Mouse (Mus musculus): ENCODE data around the gene Sema5b.

Gene Sema5b

DNA sequence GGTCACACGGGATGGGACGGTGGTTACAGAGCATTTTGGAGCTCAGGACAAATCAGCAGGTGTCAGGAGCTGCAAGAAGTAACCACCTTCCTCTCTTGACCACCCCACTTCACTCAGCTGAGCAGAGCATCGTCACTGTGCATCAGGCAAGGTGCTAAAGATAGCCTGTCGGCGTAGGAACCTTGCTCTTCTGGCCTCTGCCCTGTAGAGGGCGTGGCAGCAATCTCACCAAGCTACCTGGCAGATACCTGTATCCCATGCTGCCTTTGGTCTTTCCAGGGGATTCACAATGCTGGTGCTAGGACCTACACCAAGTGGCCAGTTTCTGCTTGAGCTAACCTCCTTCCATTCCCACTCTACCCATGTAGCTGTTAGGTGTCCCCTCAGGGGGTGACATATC is 55.3 kb downstream of the Sema5b start:
- DNase-seq, result no peak

DNA sequence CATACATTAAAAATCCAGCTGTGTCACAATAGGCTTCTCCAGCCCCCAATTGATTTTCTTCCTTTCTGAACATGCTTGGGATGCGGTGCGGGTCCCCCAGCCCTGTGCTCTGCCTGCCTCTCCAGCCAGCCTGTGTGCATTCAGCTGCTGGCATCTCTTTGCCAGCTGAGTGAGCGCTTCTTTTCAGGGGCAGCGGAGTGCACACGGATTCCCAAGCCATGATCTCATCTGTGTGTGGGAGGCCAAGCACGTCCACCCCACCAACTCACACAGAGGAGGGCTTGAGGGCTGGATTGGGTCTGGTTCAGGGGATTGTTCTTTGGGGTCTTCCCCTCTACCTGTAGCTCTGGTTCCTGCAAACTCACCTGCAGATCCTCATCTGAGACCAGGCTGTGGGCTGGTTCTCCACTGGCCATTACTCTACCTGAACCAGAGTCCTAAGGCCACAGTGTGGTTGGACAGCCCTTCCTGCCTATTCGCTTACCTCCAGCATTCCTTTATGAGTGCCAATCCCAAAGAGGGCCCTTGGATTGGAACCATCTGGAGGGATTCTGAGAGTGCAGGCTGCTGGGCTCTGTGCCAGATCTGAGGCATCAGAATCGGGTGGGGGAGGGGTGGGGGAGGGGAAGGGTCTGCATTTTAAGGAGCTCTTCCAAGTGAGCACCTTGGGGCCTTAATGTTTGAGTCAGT is 55.9 kb downstream of the Sema5b start:
- DNase-seq, result no peak

DNA sequence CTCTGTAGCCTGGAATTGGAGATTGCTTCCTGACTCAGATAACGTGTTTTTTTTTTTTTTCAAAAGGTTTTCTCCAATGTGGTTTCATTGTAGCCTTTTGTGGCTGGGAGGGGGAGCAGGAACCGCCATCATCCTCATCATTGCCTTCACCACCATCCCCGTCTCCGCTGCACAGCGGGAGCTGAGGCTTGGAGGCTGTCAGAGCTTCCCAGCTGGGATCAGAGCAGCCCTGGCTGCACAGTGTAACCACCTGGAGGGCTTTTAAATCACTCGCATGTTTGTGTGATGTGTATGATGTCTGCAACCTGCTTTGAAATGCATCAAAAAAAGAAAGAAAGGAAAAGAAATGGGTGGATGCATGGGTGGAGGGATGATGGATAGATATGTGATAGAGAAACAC is 57.0 kb downstream of the Sema5b start:
- no peak for DNase-seq

DNA sequence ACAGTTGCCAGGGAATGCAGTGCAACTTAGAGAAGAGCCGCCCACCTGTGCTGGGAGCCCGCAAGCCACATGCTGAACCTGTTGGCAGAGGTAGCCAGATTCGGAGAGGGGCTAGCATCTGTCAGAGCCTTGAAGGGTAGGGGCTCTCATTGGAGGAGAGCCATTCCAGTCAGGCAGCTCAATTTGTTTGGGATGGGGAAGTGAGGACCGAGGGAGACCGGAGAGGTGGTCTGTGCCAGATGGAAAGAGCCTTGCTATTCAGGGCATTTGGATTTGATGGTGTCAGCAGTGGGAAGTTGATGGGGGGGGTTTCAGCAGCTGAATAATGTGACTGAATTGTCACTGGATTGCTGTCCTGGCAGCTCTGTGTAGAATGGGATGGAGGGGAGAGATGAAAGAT is 57.9 kb downstream of the Sema5b start:
- DNase-seq, result no peak

DNA sequence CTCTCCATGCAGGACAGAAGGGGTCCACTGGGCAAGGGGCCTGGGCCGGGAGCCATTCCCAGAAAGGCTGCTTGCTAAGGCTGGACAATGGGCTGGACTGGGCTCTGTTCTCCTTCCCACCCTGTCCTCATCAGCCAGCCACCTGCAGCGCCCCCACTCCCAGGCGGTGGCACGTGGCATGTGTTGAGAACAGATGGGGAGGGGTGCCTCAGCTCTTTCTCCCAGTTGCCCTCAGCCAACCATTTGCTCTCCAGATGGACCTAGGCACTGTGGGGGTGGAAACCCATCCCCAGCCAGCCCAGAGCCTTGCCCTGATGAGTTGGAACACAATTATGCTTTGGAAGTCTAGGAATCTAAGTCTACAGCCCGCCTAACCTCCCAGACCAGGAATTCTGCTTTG is 59.3 kb downstream of the Sema5b start:
- DNase-seq, result no peak

DNA sequence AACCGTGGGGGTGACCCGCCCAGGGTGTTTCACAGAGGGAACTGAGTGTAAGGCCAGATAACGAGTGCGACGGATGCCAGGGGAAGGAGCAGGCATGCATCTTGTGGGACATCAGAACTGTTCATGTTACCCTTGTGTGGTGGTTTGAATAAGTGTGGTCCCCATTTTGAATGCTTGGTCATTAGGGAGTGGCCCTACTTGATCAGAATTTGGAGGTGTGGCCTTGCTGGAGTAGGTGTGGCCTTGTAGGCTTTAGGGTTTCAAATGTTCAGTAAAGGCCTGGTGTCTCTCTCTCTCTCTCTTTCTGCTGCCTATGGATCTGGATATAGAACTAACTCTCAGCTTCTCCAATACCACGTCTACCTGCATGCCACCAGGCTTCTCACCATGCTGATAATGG is 60.5 kb downstream of the Sema5b start:
- DNase-seq, result no peak

DNA sequence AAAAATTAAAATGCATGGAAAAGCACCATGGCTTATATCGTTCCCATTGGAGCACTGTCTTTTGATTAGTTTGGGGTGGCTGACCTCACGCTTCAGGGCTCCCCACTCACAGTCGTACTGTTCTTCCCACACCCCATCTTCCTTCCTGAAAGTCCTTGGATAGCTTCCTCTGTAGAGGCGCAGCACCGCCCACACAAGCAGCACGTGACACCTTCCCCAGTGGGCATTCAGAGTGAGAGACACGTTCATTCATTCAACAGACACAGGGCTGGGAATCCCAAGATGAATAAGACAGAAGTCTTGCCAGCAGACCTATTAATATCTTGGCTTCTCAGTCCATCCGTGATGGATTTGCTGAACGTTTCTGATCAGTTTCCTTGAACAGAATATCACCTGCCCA is 61.6 kb downstream of the Sema5b start:
- no peak for DNase-seq

DNA sequence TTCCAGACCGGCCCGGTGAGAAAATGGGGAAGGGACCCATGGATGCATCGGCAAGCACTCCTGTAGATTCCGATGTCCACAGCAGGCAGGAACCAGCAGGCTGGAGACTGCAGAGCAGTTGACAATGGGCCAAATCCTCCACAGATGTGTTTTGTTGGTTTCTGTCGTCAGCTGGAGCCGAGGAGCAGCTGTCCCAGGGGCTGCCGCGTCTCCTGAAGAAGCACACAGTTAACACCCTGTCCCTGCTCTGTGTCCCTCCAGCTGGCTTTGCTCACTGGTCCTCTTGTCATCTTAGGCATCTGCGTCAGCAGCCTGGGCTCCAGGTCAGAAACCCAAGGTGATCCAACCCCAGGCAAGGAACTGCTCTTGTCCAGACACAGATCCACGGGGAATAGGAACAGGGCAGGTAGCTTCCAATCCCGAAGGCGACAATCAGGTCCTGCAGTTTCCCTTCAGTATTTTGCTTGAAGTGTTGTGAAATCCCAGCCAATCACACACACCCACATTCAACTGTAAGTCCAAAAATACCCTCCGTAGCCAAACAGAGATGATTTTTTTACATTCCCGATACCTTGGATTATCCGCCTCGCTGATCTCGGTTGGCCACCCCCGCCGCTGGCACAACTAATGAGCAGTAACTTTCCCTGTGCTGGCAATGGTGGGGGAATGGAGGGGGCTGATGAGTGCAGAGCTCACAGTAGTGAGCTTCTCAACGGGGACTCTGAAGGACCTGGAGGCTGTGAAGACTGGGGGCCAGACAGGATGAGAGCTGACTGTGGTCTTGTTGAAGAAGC is 63.0 kb downstream of the Sema5b start:
- DNase-seq, result no peak

DNA sequence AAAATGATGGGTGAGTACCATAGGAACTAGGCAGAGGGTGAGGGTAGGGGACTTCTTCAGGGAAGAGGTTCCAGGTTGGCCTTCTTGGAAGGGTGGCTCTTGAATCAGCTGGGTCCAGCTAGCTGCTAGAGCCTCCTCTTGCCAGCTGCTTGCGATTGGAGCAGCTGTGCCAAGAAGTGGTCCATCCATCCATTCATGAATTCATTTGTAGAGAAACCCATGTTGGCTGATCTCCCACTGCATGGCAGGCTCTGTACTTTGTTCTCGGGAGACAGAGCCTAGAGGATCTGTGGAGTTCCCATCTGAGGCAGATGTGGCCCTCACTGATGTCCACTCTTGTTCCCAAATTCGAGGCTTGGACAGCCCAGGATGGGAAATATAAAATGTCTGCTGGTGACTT is 66.3 kb downstream of the Sema5b start:
- DNase-seq, result no peak

DNA sequence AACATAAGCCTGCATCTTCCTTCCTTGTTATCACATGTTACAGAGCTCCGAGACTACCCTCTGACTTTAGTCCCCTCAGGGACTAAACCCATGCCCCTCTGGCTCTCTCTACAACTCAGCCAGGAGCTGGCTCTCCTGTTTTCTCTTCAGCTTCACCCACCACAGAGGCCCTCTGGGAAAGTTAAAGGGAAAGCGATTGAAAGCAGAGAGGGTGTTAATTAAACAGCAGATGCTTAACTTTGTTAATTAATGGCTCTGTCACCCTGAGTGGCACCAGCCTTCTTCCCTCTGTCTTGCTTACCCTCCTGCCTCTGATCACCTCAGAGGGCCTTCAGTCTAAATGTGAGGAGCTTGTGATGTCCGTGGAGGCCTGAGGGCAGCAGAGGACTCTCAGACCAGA is 67.3 kb downstream of the Sema5b start:
- DNase-seq, result no peak

DNA sequence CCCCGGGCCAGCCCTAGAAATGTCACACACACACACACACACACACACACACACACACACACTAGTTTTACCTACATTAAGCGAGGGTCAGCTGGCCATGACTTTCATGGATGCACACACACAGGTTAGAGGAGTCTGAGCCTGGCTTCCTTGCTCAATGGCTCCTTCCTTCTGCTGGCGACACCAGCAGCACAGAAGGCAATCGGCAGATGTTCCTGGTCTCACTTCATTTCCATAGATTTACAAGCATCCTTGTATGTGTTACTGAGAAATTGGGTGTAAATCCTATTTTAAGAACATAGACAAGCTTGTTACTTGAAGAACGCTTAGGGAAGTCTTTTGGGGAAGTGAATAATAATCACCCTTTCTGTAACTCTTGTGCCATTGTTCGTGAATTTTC is 68.6 kb downstream of the Sema5b start:
- no peak for DNase-seq

DNA sequence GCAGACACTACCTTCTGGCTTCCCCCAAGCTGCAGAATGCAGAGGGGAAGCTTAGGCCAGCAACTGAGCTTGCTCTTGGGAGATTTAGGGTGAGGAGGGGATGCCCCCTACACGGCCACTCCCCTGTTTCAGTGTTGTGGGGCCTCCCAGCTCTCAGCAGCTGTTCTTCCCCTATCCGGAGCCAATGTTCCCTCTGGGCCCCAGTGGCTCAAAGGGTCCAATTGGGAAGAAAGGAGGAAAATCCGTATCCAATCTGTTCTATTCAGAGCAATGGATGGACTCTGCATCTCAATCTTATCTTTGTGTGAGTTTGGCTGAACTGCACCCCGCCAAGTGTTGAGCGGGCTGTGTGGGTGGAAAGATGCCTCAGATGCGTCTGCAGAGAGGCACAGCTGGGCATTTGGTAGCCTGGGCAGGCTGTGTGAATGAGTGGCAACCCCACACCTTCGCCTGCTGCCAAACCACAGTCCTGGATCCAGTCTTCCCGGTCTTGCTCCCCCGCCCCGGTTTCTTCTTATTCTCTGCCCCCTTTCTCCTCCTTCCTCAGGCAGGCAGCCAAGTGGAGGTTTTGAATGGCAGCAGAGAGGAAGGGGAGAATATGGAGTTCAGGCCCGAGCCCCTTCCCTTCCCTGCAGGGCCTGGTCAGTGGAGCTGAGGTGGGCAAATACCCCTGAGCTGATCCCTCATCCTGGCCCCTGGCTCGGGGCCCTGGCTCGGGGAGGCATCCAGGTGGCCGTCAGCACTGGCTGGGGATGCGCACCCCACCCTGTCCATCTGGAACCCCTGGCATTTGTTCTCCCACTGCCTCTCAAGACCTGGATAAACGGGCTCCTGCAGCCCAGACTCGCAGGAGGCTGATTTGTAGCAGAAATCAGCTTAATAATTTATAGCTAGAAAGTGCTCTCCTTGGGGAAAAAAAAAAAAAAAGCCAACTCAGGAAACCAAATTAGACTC is 73.2 kb downstream of the Sema5b start:
- no peak for DNase-seq

DNA sequence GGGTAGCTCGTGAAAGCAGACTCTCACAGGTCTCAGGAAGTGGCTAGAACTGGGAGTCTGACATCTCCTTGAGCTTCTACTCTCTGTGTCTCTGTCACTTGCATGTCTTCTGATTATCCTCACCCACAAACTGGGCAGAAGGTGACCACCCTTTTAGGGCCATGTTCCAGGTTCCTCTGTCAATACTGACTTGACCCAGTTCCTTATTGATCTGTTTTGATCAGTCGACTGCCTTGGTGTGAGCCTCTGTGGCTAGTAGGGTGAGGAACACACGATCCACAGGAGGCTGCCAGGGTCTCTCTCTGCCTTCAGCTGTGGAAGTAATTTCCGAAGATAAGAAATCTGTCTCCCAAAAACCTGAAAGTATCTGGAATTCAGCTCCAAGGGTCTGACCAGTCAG is 76.8 kb downstream of the Sema5b start:
- DNase-seq, result no peak

DNA sequence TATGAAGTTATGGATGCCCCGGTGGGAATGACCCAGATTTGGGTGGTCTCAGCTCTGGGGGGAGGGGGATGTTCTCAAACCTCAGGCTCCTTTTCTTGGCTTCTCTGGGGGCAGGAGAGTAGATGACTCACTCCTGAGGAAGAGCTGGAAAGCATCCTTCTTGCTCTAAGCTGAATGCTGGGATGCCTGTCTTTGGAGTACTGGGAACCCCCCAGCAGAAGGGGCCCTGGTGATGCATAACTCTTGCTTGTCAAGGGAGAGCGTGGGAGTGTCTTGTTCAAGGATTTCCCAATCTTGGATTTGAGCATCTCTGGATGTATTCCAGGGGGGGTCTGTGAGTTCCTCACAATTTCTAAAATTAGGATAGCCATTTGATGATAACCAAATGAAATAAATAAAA is 82.1 kb downstream of the Sema5b start:
- no peak for DNase-seq

DNA sequence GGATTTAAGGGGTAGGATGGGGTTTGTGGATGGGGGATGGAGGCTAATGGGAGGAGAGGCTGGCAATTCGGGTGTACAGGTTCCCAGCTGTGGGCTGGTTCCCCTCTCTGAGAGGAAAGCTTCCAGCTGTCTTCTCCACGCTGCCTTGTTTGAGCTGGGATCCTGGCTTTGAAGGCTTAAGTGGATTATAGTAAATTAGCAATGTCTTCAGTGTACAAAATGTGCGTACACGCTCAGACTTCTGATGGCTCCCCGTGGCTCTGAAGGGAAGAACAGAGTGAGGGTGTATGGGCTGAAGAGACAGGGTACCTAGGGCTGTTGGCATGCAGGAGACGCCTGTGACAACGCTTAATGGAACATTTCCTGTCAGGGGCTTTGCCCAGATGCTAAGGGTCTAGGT is 83.0 kb downstream of the Sema5b start:
- no peak for DNase-seq

DNA sequence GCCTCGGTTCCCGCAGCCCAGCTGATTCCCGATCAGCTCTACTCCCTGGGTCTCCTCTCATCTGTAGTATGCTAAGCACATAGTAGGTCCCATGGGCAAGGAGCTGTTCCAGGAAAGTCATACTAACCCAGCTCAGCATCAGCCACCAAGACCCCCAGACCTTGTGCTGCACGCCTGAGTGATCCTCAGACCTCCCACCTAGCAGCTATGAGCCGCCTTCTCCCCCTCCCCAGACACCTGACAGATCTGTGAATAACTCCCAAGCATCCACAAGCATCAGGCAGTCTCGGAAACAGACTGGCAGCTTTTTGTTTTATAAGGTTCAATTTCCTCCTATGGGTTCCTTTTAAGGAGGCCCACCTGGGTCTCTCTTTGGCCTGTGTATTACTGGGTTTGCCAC is 83.9 kb downstream of the Sema5b start:
- DNase-seq, result no peak

DNA sequence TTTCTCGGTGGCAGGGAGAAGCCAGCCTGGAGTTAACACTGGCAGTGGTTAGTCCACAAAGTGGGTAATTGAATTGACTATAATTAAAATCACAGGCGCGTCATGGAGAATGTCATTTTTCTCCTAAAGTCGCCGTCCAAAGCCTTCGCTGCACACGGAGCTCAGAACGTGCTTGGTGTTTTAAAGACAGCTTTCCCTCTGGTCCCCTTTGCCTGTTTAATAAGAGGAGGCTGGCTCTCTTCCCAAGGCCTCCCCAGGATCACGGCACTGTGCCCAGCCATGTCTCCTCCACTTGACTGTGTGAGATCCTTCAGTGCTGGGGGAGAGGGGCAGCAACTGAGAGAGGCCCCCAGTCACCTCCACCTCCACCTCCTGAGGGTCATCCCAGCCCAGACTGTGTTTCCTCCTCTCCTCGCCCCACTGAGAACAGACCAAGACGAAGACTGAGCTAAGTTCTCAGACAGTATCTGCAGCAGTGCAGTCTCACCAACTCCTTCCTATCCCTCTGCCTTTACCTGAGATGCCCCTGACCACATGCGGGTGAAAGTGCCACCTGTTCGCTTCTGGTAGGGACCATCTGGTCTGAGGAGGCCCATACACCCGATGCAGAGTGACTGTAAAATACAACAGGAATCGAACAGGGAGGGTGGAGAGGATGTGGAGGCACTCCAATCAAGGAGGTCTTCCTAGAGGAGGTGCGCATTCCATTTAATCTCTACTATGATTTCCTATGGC is 84.5 kb downstream of the Sema5b start:
- DNase-seq, result no peak

DNA sequence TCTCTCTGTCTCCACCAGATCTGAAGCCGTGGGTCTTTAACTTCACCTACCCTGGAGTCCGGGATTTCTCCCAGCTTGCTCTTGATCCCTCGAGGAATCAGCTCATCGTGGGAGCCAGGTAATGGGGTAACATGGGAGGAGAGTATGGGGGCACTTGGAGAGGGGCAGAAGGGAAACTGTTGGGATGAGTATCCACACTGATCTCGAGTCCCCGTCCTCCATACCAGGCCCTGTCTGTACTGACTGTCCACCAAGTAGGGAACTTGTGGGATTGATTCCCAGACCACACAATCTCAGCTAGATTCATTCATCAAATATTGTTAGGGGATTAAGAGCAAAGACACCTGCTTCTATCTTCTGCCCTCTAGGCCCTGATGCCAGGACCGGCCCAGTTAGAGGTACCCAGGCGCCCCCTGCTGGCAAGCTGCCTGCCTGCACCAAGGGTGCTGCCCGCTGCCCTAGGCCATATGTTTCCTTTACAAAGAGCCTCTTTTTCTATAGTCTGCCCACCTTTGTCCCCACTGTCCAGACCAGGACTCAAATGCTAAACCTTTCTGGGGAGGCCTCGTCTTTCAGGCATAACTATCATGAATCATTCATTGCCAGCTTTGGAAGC is 87.2 kb downstream of the Sema5b start:
- DNase-seq, result peak; percentile 13 to 70

DNA sequence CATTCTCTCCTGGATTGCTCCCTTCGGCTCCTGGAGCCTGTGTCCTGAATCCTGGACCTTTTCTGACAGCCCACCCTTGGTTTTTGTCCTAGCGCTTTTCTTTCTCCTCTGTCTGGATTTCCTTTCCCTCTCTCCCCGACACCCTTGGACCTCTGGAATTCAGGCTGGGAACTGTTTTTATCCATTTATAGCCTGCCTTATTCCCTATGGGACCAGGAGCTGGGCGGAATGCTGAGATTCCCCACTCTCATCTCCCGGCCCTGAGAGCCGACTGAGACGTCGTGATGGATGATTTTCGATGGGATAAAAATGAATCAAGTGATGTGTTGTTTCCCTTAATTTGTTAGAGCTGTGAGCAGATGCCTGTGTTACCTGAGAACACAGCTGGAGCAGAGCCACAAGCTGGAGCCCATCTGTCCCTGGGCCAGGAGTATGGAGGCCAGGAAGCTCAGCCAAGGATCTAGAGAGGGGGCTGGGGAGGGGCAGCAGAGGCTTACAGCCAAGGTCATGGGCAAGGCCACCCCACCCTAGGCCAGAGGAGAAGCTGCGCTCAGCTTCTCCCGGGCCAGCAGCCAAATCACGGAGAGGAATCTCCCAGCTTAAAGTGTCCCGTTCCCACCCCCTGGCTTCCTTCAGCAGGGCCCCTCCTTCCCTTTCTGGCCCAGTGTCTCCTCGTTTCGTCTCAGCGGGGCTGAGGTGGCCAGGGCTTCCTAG is 89.7 kb downstream of the Sema5b start:
- DNase-seq, result no peak

DNA sequence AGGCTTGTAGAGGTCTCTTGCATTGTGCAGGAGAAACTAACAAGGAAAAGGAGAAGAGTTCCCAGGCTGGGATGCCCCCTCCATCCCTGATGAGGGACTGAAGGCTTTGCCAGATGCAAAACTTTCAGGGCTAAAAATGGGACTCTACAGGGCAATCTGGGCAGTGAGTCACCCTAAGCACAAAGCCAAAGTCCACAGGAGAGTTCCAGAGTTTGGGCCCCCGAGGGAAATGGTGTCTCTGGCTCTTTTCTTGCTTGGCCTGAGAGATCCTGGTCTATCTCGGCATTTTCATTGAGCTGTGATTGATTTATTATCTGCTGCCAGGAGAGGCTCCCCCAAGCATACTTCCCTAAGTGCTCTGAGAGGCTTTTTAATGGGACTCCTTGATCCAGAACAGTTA is 92.1 kb downstream of the Sema5b start:
- DNase-seq, result no peak

DNA sequence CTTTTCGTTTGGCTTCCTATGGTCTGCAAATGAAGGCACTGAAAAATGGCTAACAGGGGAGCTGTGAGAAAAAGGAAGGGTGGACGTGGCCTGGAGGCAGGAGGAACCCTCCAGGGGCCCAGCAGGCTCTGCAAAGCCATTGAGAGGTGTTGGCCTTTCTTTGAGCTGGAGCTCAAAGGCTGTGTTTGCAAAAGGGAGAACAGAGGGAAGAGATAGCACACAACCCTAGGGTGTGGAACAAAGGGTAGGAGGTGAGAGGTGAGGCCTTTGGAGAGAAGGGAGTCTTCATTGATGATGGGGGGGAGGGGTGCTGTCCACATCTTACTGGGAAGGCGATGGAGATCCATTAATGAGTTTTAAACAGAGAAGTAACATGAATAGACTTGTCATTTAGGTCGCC is 94.0 kb downstream of the Sema5b start:
- DNase-seq, result no peak

DNA sequence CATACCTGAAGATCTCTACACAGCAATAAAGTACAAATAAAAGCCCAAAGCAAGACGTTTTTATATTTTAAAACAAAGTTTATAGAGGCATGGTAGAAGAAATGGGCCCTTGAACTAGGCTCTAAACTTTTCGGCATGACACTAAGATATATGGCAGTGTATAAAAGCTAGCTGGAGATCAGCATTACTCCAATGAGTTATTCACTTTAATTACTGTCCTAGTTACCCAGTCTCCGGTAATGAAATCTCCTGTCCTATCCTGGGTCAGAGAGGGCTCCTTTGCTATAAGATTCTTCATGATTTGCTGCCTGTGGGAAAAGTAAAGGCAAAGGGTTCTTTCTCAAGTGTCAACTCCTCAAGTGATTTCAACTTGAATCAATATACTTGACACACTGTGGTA is 98.6 kb downstream of the Sema5b start:
- DNase-seq, result no peak
